Mouse (Mus musculus): ENCODE results near the gene Itga8. TPM values are rescaled to one million over a fixed set of nuclear protein-coding genes. Genes with fewer than 3 reads are reported as not detected.

Itga8 gene
- polyA plus RNA-seq (2015; fragmentation: Nextera tagmentation; extraction: Ambion mirVana): 4.3 and 4.6 TPM in 2 replicates

GRCm38 (mm10) chr2:12301431-12302170 is at the start of gene Itga8:
TSS of gene Itga8 (minus strand) at chr2:12301922.
- H3K4me1 ChIP-seq: peaks cover 14% of the 10 kb centered on the region; the same call in 1 of the 2 replicates
- under 1% methylated on average over 56 of the region's 56 CpGs for WGBS
- H3K9me3 ChIP-seq (replicated peaks): no peaks in the 10 kb centered on the region
- peak within 1 kb of the TSS; percentile 72 for H3K4me3 ChIP-seq (replicated peaks)
- H3K27ac ChIP-seq (replicated peaks): no peak within 1 kb of the TSS
- peak within 1 kb of the TSS; percentile 70 for H3K9ac ChIP-seq (replicated peaks)
- peak; percentile 98 for ATAC-seq (ENCODE audit: low FRiP score)
- peak within 1 kb of the TSS; percentile 91 for H3K4me2 ChIP-seq
- H3K36me3 ChIP-seq: no peaks in the 10 kb centered on the region
- peaks cover 12% of the 10 kb centered on the region for H3K27me3 ChIP-seq (replicated peaks)

- Histone ChIP-seq H3K27me3 (replicated peaks) (no peaks in the 10 kb centered on the region), H3K9ac (replicated peaks) (no peak overlapping the region), H3K9me3 (replicated peaks) (no peaks in the 10 kb centered on the region), H3K36me3 (peaks cover 12% of the 10 kb centered on the region), H3K27ac (replicated peaks) (no peak overlapping the region), H3K4me1 (no peaks in the 10 kb centered on the region), H3K4me2 (no peak overlapping the region), H3K4me3 (replicated peaks) (no peak overlapping the region)
- 94% methylated on average over 2 of the region's 2 CpGs for WGBS
- ATAC-seq (ENCODE audit: low FRiP score): no peak
Measured at GRCm38 (mm10) chr2:12348914-12349313, 47.2 kb upstream of the Itga8 start.

GRCm38 (mm10) chr2:12331962-12332361 is 30.2 kb upstream of the Itga8 start:
- Histone ChIP-seq H3K27me3 (replicated peaks) (no peaks in the 10 kb centered on the region), H3K27ac (replicated peaks) (no peak overlapping the region), H3K36me3 (no peaks in the 10 kb centered on the region), H3K9me3 (replicated peaks) (no peaks in the 10 kb centered on the region), H3K4me1 (peaks cover 23% of the 10 kb centered on the region), H3K9ac (replicated peaks) (no peak overlapping the region), H3K4me3 (replicated peaks) (no peak overlapping the region), H3K4me2 (no peak overlapping the region)
- no peak for ATAC-seq (ENCODE audit: low FRiP score)
- 67% methylated on average over 2 of the region's 2 CpGs for WGBS

- Histone ChIP-seq H3K36me3 (no peaks in the 10 kb centered on the region), H3K27ac (replicated peaks) (no peak overlapping the region), H3K27me3 (replicated peaks) (no peaks in the 10 kb centered on the region), H3K9ac (replicated peaks) (no peak overlapping the region), H3K4me2 (no peak overlapping the region), H3K4me3 (replicated peaks) (no peak overlapping the region), H3K4me1 (peaks cover 24% of the 10 kb centered on the region), H3K9me3 (replicated peaks) (no peaks in the 10 kb centered on the region)
- no peak for ATAC-seq (ENCODE audit: low FRiP score)
- WGBS: 54% methylated on average over 2 of the region's 2 CpGs
Measured at GRCm38 (mm10) chr2:12329620-12330019, 27.9 kb upstream of the Itga8 start.

- no peak for ATAC-seq (ENCODE audit: low FRiP score)
- Histone ChIP-seq H3K9me3 (replicated peaks) (no peaks in the 10 kb centered on the region), H3K9ac (replicated peaks) (no peak overlapping the region), H3K27me3 (replicated peaks) (no peaks in the 10 kb centered on the region), H3K4me2 (peak overlapping the region; percentile 56), H3K4me3 (replicated peaks) (peak overlapping the region; percentile 6; the same call in 1 of the 2 replicates), H3K36me3 (no peaks in the 10 kb centered on the region), H3K4me1 (peaks cover 24% of the 10 kb centered on the region), H3K27ac (replicated peaks) (peak overlapping the region; percentile 51)
- WGBS: 10% methylated on average over 5 of the region's 5 CpGs
Measured at GRCm38 (mm10) chr2:12329068-12329407, 27.3 kb upstream of the Itga8 start.

GRCm38 (mm10) chr2:12328355-12329067 is 26.8 kb upstream of the Itga8 start:
- 10% methylated on average over 8 of the region's 8 CpGs for WGBS
- H3K36me3 ChIP-seq: no peaks in the 10 kb centered on the region
- H3K27ac ChIP-seq (replicated peaks): peak overlapping the region; percentile 51
- peak overlapping the region; percentile 6; the same call in 1 of the 2 replicates for H3K4me3 ChIP-seq (replicated peaks)
- H3K9me3 ChIP-seq (replicated peaks): no peaks in the 10 kb centered on the region
- 0 out of 2 replicates have a peak overlapping the region, but pooled peaks have one; percentile 7 for H3K9ac ChIP-seq (replicated peaks)
- H3K4me2 ChIP-seq: peak overlapping the region; percentile 56
- ATAC-seq (ENCODE audit: low FRiP score): peak; percentile 83
- H3K27me3 ChIP-seq (replicated peaks): no peaks in the 10 kb centered on the region
- peaks cover 24% of the 10 kb centered on the region for H3K4me1 ChIP-seq

DNA sequence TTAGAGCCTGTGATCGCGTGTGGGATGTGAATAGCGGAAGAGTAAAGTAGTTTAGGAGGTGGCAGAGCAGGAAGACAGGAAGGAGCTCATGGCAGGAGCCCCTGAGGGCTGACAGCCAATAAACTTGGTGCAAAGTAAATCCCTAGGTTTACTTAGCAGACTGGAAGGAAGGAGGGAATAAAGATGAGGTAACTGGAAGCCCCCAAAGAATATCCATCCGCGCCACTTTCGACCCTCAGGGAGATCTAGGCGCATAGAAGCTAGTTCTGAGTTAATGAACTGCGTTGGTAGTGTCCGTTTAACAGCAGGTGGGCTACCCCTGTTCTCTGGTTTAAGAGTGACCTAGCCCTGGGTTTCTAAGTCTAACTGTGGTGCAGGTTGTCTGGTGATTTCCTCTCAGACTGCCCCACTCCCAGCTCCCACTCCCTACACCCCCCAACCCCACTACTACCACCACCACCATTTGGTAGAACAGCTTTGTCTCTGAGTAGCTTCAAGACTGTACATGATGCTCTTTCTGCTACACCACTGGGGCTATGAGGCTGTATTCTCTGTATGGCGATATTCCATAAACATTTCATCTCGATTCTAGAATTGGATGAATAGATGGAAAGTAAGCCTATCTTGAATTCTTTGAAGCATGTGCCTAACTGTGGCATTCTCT is 26.1 kb upstream of the Itga8 start:
- Histone ChIP-seq H3K9ac (replicated peaks) (0 out of 2 replicates have a peak overlapping the region, but pooled peaks have one; percentile 17), H3K9me3 (replicated peaks) (no peaks in the 10 kb centered on the region), H3K36me3 (no peaks in the 10 kb centered on the region), H3K27me3 (replicated peaks) (no peaks in the 10 kb centered on the region), H3K4me2 (peak overlapping the region; percentile 56), H3K27ac (replicated peaks) (peak overlapping the region; percentile 51; the same call in 1 of the 2 replicates), H3K4me1 (peaks cover 24% of the 10 kb centered on the region), H3K4me3 (replicated peaks) (peak overlapping the region; percentile 32)
- 12% methylated on average over 11 of the region's 11 CpGs for WGBS
- ATAC-seq (ENCODE audit: low FRiP score): peak; percentile 77

- no peaks in the 10 kb centered on the region for H3K36me3 ChIP-seq
- H3K9ac ChIP-seq (replicated peaks): 0 out of 2 replicates have a peak overlapping the region, but pooled peaks have one; percentile 17
- H3K27me3 ChIP-seq (replicated peaks): no peaks in the 10 kb centered on the region
- peak overlapping the region; percentile 32 for H3K4me3 ChIP-seq (replicated peaks)
- no peaks in the 10 kb centered on the region for H3K9me3 ChIP-seq (replicated peaks)
- peak; percentile 36; the same call in 1 of the 2 replicates for ATAC-seq (ENCODE audit: low FRiP score)
- 8% methylated on average over 10 of the region's 10 CpGs for WGBS
- H3K4me1 ChIP-seq: peaks cover 24% of the 10 kb centered on the region
- peak overlapping the region; percentile 56 for H3K4me2 ChIP-seq
- peak overlapping the region; percentile 51; the same call in 1 of the 2 replicates for H3K27ac ChIP-seq (replicated peaks)
Measured at GRCm38 (mm10) chr2:12327216-12327615, 25.5 kb upstream of the Itga8 start.

- no peak overlapping the region for H3K4me3 ChIP-seq (replicated peaks)
- ATAC-seq (ENCODE audit: low FRiP score): no peak
- H3K4me1 ChIP-seq: peaks cover 24% of the 10 kb centered on the region
- 80% methylated on average over 2 of the region's 2 CpGs for WGBS
- no peaks in the 10 kb centered on the region for H3K36me3 ChIP-seq
- H3K27me3 ChIP-seq (replicated peaks): no peaks in the 10 kb centered on the region
- H3K4me2 ChIP-seq: no peak overlapping the region
- no peak overlapping the region for H3K27ac ChIP-seq (replicated peaks)
- H3K9me3 ChIP-seq (replicated peaks): no peaks in the 10 kb centered on the region
- no peak overlapping the region for H3K9ac ChIP-seq (replicated peaks)
Measured at GRCm38 (mm10) chr2:12325868-12326267, 24.1 kb upstream of the Itga8 start.

DNA sequence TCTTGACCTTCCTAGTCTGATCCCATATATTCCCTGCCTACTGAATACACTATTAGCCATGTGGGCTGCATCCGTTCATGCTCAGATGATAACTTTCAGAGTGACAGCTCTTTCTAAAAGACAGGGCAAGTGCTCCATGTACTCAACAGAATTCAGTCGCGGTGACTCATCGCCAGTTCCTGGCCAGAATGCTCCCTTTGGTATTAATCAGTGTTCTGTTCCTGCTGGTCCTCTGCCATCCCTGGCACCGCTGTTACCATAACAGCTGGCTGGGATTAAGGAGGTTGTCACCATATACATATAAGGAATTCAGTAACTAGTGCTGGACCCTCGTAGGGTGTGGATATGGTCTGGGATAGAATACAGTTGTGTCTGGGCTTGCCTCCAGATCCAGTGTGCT is 23.7 kb upstream of the Itga8 start:
- ATAC-seq (ENCODE audit: low FRiP score): no peak
- peaks cover 24% of the 10 kb centered on the region for H3K4me1 ChIP-seq
- no peaks in the 10 kb centered on the region for H3K27me3 ChIP-seq (replicated peaks)
- H3K27ac ChIP-seq (replicated peaks): no peak overlapping the region
- no peaks in the 10 kb centered on the region for H3K36me3 ChIP-seq
- no peaks in the 10 kb centered on the region for H3K9me3 ChIP-seq (replicated peaks)
- H3K4me3 ChIP-seq (replicated peaks): no peak overlapping the region
- no peak overlapping the region for H3K4me2 ChIP-seq
- no peak overlapping the region for H3K9ac ChIP-seq (replicated peaks)
- WGBS: 78% methylated on average over 6 of the region's 6 CpGs

DNA sequence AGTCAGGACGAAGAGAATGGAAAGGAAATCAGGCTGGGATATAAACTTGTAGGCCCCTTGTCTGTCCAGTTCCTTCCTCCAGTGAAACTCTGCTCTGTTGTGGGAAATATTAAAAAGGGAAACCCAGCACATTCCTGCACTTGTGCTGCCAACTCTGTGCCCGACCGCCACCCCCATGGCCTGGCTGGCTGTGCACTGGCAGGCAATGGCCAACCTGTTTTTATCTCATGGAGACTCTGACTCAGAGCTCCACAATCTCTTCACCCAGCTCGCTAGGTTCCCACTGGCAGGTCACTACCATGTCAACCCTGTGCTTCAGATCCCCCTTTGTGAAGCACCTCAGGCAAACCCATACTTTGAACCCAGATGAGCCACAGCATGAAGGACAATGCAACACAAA is 19.2 kb upstream of the Itga8 start:
- no peak overlapping the region for H3K27ac ChIP-seq (replicated peaks)
- 0 out of 2 replicates have a peak, but pooled peaks cover 2% of the 10 kb centered on the region for H3K4me1 ChIP-seq
- no peak overlapping the region for H3K9ac ChIP-seq (replicated peaks)
- no peaks in the 10 kb centered on the region for H3K9me3 ChIP-seq (replicated peaks)
- no peak for ATAC-seq (ENCODE audit: low FRiP score)
- no peaks in the 10 kb centered on the region for H3K27me3 ChIP-seq (replicated peaks)
- WGBS: 89% methylated on average over 4 of the region's 4 CpGs
- no peak overlapping the region for H3K4me2 ChIP-seq
- no peak overlapping the region for H3K4me3 ChIP-seq (replicated peaks)
- no peaks in the 10 kb centered on the region for H3K36me3 ChIP-seq
